Mouse (Mus musculus): ENCODE data around the gene Prame.
"Not testable (repeated sequence)": the region's sequence is repeated elsewhere in the genome, so short reads cannot be mapped to it uniquely, and the experiment has no call there.

Prame gene

DNA sequence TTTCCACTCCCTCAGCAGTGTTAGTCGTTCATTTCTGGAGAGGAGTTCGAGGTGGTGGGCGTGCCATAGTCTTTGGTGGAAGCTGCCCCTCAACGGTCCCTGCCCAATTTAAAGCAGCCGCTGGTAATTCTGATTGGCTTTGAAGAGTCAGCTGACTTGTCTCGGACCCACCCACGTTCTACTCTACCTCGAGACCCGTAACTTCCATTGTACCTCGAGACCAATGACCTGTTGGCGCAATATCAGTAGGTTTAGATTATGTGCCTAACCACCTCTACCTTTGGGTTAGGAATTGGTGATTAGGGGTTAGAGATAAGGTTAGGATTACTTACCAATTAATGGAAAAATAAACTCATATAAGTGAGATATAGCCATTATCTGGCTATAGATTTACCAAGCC lies at the start of gene Prame:
TSS of gene Prame (minus strand) at position 101 of the 400 bp plus-strand sequence.
- DNase-seq (ENCODE audit: low read depth, low spot score) = no peak

- DNase-seq (ENCODE audit: low read depth, low spot score) = no peak
These were observed 24.8 kb upstream of the Prame start for GRCm38 (mm10) chrX:135652173-135652772.

DNA sequence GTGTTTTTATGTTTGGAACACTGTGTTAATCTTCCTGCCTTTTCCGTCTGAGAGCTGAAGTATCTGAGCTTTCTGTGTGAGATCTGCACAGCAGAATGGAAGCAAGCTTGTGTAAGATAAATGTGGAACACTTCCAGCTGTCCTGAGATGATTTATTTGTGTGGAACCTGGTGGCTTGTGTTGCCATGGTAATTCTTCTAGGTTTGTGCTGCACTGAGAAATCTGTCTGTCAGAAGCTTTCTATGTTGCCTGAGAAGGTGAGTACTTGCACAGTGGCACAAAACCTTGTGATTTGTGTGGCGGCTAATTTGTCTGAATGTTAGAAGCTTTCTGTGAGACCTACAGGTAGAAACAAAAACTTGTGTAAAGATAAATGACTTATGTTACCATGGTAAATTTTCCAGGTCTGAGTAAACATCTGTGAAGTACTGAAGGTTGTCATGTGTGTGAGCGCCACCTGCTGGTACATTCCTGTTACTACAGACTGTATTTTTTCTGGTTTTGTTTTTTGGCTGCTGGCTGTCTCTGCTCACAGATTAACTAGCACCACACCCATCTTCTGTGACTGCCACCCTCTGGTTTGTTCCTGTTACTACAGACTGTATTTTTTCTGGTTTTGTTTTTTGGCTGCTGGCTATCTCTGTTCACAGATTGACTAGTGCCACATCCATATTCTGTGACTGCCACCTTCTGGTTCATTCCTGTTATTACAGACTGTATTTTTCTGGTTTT lies 26.0 kb downstream of the Prame start:
- peak; percentile 17 for DNase-seq (ENCODE audit: low read depth, low spot score)

DNA sequence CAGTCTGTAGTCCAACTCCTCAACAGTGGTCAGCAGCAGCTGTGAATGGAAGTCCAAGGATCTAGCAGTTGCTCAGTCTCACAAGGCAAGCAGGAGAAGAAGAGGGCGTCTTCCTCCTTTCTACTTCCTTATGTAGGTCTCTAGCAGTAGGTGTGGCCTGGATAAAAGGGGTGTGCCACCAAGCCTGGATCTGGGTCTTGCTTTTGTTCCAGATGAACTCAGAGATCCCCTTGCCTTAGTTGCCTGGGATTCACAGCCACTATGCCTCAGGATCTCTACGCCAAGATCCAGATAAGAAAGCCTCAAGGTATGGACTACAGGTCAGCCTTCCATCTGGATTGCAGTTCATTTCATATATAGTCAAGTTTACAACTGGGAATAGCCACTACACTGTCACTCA lies 28.8 kb downstream of the Prame start, which contains the start of gene Nxf7:
TSS of gene Nxf7 (minus strand) at position 101 of the 400 bp plus-strand sequence.
- no peak for DNase-seq (ENCODE audit: low read depth, low spot score)

DNA sequence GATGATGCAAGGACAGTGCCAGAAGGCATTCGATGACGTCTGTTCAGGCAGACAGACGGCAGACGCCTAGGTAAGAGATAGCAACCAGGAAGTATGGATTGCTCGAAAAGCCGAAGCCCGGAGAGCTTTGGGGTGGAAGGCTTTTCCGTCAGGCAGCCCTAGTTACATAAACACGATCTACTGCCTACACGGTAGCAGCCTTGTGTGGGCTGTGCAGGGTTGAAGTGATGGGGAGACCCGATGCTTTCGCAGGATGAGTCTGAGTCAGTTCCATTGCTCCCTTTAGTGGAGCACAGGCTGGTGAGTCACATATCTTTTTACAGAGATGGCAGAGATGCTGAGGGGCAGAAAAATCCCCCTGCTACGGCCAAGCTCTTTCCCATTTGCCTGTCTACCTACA lies 29.4 kb downstream of the Prame start:
- DNase-seq (ENCODE audit: low read depth, low spot score) = no peak

DNA sequence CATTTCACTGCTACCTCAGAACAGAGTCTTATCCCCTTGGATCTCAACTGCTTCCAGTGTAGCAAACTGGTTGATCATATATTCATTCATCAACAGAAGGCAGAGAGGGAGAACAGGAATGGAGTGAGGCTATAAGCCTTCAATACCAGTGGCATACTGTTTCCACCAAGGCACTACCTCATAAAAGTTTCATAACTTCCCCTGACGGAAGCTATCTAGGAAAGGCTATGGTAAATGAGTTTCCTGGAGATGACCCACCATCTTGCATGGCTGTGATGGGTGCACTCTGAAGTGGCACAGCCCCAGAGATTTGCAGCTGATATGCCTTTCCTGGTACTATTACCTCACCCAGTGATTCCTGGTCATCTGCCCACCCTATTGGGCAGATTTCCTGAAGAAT lies 51.1 kb downstream of the Prame start:
- DNase-seq (ENCODE audit: low read depth, low spot score) = no peak

DNA sequence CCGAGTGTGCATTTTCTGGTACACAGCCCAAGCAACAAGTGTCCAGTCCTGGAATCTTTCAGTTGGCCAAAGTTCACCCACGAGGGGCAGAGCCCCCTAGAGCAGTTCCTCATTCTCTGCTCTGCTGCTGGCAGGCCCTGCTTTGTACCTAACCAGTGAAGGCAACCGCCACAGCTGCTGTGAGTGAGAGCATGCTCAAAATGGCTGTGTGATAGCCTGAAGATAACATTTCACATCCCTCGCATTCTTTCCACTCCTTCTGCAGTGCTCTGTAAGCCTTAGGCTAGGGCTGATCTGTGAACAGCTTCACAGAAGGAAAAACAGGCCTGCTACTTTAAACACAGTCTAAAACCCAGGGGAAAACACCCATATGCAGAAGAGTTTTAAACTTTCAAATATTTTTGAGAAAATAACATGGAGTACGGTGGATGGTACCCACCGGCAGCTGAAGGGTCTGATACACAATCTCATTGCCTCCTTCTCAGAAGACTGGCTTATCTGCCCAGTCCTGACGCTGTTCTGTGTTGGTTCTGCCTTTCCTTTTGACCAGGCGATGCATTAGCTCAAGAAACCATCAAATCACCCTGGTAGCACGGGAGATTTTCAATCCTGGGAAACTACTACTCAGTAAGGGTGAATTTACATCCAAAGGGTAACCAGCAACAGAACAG lies 52.4 kb downstream of the Prame start:
- DNase-seq (ENCODE audit: low read depth, low spot score) = not testable (repeated sequence)

DNA sequence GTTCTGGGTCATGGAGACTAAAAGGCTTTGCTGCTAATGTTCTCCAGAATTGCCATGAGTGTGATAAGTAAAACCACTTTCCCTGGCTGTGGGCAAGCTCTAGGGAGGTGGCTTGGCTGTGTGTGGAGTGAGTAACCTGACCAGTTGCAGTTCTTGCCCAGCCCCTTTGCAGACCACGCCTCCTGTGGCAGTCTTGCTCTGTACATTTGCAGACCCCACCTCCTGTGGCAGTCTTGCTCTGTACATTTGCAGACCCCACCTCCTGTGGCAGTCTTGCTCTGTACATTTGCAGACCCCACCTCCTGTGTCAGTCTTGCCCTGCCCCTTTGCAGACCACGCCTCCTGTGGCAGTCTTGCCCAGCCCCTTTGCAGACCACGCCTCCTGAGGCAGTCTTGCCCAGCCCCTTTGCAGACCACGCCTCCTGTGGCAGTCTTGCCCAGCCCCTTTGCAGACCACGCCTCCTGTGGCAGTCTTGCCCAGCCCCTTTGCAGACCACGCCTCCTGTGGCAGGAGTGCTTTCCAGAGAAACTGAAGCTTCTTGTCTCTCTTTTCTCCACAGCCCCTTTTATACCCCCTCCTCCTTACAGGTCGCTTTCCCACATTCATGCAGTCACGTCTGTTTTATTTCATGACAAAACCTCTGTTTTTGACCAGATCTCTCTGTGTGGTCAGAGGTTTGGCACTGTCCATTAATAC lies 53.1 kb downstream of the Prame start:
- DNase-seq (ENCODE audit: low read depth, low spot score) = not testable (repeated sequence)

DNA sequence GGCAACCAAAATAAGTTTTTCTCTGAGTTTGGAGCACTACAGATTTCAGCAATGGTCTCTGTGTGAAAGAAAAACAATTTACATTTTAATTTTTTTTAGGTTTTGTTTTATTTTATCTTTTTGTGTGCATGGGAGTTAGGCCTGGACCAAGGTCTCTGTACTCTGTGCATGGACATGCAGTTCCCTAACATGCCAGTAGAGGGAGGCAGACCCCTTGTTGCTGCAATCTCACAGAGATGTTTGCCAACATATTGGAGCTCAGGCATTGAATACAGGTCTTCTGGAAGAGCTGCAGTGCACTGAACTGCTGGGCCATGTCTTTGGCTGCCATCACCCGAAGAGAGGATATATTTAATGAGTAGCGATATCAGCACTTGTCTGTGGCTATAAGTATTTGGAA lies 58.0 kb downstream of the Prame start:
- DNase-seq (ENCODE audit: low read depth, low spot score) = peak; percentile 34

DNA sequence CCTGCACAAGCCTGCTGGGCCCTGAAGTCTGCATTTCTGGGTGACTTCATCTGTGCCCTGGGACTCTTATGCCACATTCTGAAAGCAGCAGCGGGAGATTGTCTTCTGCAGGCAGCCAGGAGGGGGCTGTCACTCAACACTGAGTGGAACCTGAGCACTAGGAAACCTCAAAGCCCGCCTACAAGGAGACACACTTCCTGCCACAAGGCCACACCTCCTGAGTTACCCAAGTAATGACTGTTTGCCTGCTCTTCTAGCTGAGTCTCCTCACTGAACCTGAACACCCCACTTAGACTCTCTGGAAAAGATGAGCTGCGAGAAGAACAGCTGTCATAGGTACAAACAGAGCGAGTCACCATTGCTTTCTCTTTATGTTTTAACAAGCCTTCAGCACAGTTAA lies 62.6 kb downstream of the Prame start:
- DNase-seq (ENCODE audit: low read depth, low spot score) = not testable (repeated sequence)

All from retina, postnatal 7 days (tissue).